Mouse (Mus musculus) myocyte (in vitro differentiated cells): ENCODE results near the gene Tbx18. TPM values are rescaled to one million over a fixed set of nuclear protein-coding genes. Genes with fewer than 3 reads are reported as not detected.
A peak's percentile ranks its signal among the peaks of the same experiment; 100 is the strongest.

ENCODE experiments used
- H3K27me3 ChIP-seq: one replicate; pipeline ENCODE4 v1.6.1; 2011; ENCODE audit not compliant: control insufficient read depth, insufficient read depth, insufficient read length
- H3K36me3 ChIP-seq: one replicate; pipeline ENCODE4 v1.6.1; 2011; ENCODE audit not compliant: control insufficient read depth, insufficient read depth
- H3K4me2 ChIP-seq: one replicate; pipeline ENCODE4 v1.6.1; 2011; ENCODE audit warnings: low read depth, control low read depth
- H3K4me3 ChIP-seq: one replicate; pipeline ENCODE4 v1.5.1; 2011; ENCODE audit warnings: mild to moderate bottlenecking, control low read depth, moderate library complexity
- H3K79me2 ChIP-seq: one replicate; pipeline ENCODE4 v1.6.1; 2011; ENCODE audit not compliant: control insufficient read depth, insufficient read depth
- H3ac ChIP-seq: one replicate; pipeline ENCODE4 v1.6.1; 2011; ENCODE audit not compliant: control insufficient read depth, insufficient read length
- CEBPB ChIP-seq: IDR thresholded peaks from 2 replicates; pipeline ENCODE4 v1.6.1; 2011; ENCODE audit warnings: mild to moderate bottlenecking, moderate library complexity; ENCODE audit not compliant: poor library complexity, insufficient read depth, severe bottlenecking
- E2F4 ChIP-seq: IDR thresholded peaks from one replicate; pipeline ENCODE4 v1.6.1; 2011; ENCODE audit warnings: mild to moderate bottlenecking, control low read depth, moderate library complexity; ENCODE audit not compliant: insufficient read depth
- MAX ChIP-seq: IDR thresholded peaks from one replicate; pipeline ENCODE4 v1.6.1; 2011; ENCODE audit warnings: low read depth, mild to moderate bottlenecking, control low read depth
- MYOD1 ChIP-seq, 3 experiments: IDR thresholded peaks; one replicate each; pipeline ENCODE4 v1.6.1; 2011; ENCODE audit warnings: control low read depth in 2 of 3, low read depth in 2 of 3, mild to moderate bottlenecking in 2 of 3, moderate library complexity in 1 of 3; ENCODE audit not compliant: insufficient read length in 2 of 3, control insufficient read depth in 1 of 3
- MYOG ChIP-seq, 3 experiments: IDR thresholded peaks; one replicate each; pipeline ENCODE4 v1.6.1; 2011; ENCODE audit warnings: control low read depth in 2 of 3, low read depth in 2 of 3, mild to moderate bottlenecking in 2 of 3; ENCODE audit not compliant: insufficient read length in 2 of 3, control insufficient read depth in 1 of 3, insufficient read depth in 1 of 3
- POLR2A ChIP-seq: IDR thresholded peaks from one replicate; pipeline ENCODE4 v1.6.1; 2011; ENCODE audit warnings: low read depth, mild to moderate bottlenecking, control low read depth, moderate library complexity; ENCODE audit not compliant: insufficient read length
- POLR2AphosphoS2 ChIP-seq: IDR thresholded peaks from one replicate; pipeline ENCODE4 v1.6.1; 2011; ENCODE audit warnings: low read depth, control low read depth; ENCODE audit not compliant: insufficient read length
- REST ChIP-seq: IDR thresholded peaks from one replicate; pipeline ENCODE4 v1.6.1; 2011; ENCODE audit warnings: mild to moderate bottlenecking, control low read depth, moderate library complexity; ENCODE audit not compliant: insufficient read depth, insufficient read length
- SRF ChIP-seq: IDR thresholded peaks from one replicate; pipeline ENCODE4 v1.6.1; 2011; ENCODE audit warnings: low read depth; ENCODE audit not compliant: control insufficient read depth, insufficient read length
- TCF12 ChIP-seq: IDR thresholded peaks from one replicate; pipeline ENCODE4 v1.6.1; 2011; ENCODE audit warnings: mild to moderate bottlenecking, control low read depth; ENCODE audit not compliant: poor library complexity, insufficient read depth, severe bottlenecking
- TCF3 ChIP-seq: IDR thresholded peaks from one replicate; pipeline ENCODE4 v1.6.1; 2011; ENCODE audit warnings: low read depth, control low read depth; ENCODE audit not compliant: insufficient read length
- USF1 ChIP-seq: IDR thresholded peaks from one replicate; pipeline ENCODE4 v1.6.1; 2011; ENCODE audit warnings: low read depth, mild to moderate bottlenecking, control low read depth, moderate library complexity
- polyA plus RNA-seq: library from polyadenylated mRNA; unstranded; fragments of >200 nt; fragmentation: generic; extraction: Trizol; gene quantifications from one replicate; pipeline ENCODE4 v1.2.1, GENCODE M21; 2012; ENCODE audit warnings: missing spikeins

Tbx18 gene
- polyA plus RNA-seq, 1 experiment, result 3.2 TPM

DNA sequence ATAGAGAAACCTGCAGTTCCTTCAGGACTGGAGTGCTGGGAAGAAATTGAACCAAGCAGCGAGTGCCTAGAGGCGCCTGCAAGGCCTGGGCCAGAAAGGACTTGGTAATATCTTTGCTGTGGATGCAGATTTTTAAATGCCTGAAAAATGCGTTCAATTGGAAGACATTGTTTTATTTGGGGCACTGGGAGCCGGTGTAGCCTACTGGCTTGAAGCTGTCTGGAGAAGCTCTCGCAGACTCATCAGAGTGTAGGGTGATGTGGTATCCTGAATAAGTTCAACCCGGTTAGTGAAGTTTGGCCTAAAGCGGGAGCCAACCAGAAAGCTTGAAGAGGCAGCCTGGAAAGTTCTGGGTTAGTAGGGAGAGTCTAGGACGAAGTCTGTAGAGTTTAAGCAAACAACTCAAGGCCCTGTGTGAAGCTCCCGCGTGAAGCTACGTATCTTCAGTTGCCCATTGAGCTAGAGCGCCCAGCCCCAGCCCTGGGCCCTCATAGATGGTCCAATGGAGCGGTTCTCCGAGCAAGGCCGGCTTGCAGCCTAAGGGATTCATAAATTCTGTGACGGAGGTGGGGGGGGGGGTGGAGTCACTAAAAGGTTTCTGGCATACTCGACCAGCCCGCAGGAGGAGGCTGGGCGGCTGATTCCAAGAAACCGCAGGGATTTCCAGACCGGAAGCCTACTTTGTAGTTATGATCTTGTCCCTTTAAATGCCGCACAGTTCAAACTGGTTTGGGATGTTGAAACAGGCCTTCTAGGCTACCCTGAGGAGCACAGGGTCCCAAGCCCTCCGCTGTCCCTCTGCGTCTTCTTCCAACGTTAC, 1.6 kb upstream of the Tbx18 start:
- Histone ChIP-seq H3K79me2 (peaks cover 17% of the 10 kb centered on the region), H3K4me2 (no peak overlapping the region), H3K36me3 (no peaks in the 10 kb centered on the region), H3K27me3 (no peaks in the 10 kb centered on the region), H3ac (no peak overlapping the region), H3K4me3 (no peak overlapping the region)
- no peak for TF ChIP-seq MYOD1 (IDR thresholded peaks at IDR 0.05; ENCODE audit: control insufficient read depth in 1 of 3, insufficient read length in 2 of 3, low read depth in 2 of 3)
- no peak for TF ChIP-seq REST
- TF ChIP-seq POLR2A, result no peak
- no peak for TF ChIP-seq E2F4
- no peak for TF ChIP-seq TCF3
- no peak for TF ChIP-seq MYOG (IDR thresholded peaks at IDR 0.05; ENCODE audit: control insufficient read depth in 1 of 3, insufficient read depth in 1 of 3, insufficient read length in 2 of 3, low read depth in 2 of 3)
- no peak for TF ChIP-seq TCF12
- TF ChIP-seq USF1, result no peak
- no peak for TF ChIP-seq SRF
- no peak for TF ChIP-seq MAX

DNA sequence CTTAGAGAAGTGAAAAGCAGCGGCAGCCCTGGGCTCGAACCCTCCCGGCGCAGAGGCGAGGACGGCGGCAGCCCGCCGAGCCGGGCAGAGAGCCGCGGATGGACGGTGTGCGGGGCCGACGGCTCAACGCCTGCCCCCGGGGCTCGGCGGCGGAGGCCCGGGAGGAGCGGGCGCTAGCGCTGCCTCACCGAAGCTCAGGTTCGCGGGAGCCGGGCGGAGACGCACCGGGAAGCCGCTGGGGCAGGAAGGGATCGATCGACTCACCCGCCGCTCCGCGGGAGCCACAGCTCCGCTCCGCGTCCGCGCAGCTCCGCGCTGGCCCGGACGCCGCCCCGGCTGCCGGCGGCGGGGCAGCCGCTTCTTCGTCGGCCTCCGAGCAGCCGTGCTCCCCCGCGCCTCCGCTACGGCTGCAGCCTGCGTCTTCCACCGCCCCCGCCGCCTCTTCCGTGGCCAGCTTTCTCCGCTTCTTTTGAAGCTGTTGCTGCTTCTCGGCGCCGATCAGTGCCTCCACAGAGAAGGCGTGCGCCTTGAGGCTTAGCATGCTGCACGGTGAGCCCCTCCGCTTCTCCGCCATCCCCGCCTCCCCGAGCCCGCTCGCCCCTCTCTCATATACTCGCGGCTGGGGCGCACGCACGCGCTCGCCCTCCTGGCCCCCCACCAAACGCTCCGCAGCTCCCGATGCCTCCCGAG, 644 bp downstream of the Tbx18 start:
- H3K4me2 ChIP-seq, result peak overlapping the region; percentile 86
- no peak for TF ChIP-seq SRF
- TF ChIP-seq POLR2A, result peak; percentile 44
- TF ChIP-seq MYOD1 (IDR thresholded peaks at IDR 0.05; ENCODE audit: control insufficient read depth in 1 of 3, insufficient read length in 2 of 3, low read depth in 2 of 3), result peak in 1 of 3 experiments; percentile 8
- no peaks in the 10 kb centered on the region for H3K36me3 ChIP-seq
- peak overlapping the region; percentile 60 for H3K4me3 ChIP-seq
- no peaks in the 10 kb centered on the region for H3K27me3 ChIP-seq
- peaks cover 17% of the 10 kb centered on the region for H3K79me2 ChIP-seq
- H3ac ChIP-seq, result peak overlapping the region; percentile 98

DNA sequence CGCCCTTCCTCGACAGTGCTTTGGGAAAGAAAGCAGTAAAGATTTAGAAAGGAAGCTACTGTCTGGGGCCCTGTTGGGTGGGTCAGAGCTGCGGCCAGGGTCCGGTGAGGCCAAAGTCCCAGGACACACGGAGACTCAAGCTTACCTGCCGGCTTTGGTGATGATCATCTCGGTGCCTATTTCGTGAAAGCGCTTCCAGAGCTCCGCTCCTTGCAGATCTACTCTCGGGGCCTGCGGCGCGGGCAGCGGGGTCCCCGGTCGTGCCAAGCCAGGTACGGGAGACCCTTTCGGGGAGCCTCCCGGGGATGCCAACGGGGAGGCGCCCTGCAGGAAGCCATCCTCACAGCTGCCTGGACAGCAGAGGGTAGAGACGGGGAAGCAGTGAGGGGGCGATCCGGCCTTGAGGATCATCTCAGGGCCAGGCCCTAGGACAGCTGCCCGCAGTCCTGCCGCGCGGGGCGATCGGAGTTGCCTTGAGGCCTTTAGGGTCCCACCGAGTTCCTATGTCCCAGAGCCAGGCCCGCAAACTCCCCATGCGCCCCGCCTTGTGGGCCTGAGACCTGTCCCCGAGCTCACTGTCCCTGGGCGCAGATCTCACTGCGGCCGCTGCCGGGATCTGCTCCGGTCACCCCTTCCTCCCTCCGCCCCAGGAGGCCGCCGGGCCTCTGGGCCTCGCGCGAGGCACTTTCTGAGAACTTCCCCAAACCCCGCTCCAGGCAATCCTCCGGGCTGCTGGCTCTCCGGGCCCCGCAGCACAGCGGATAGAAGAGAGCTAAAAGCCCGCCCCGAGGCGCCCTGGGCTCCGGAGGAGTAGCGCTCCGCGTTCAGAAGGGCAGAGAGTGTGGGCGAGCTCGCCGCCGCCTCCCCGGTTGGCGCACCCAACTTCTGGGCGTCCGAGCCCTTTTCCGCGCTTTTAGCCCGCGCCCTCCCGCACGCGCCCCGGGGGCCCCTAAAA, 1.5 kb downstream of the Tbx18 start:
- Histone ChIP-seq H3K79me2 (peaks cover 17% of the 10 kb centered on the region), H3K4me2 (peak overlapping the region; percentile 77), H3K36me3 (no peaks in the 10 kb centered on the region), H3K27me3 (no peaks in the 10 kb centered on the region), H3ac (peak overlapping the region; percentile 98), H3K4me3 (peak overlapping the region; percentile 60)
- TF ChIP-seq MYOD1 (IDR thresholded peaks at IDR 0.05; ENCODE audit: control insufficient read depth in 1 of 3, insufficient read length in 2 of 3, low read depth in 2 of 3) (peak in 1 of 3 experiments; percentile 38), POLR2A (peak; percentile 43), E2F4 (no peak)

DNA sequence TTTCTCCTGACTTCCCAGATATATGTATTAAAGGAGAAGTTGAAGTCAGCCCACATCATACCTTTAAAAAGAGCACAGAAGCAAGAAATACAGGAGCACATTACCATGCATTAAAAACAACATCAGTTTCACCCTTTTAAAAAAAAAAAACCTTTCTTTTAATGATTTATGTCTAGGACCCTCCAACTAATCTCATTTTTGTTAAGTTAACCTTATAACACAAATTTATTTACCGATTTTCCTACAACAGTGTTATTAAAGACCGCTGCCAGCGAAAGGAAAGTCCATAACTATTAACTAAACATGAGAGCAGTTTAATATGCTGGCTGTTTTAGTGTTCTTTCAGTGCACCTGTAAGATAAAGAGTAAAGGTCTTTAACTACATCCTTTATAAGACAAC, 3.0 kb downstream of the Tbx18 start:
- Histone ChIP-seq H3K4me2 (peak overlapping the region; percentile 77), H3K36me3 (no peaks in the 10 kb centered on the region), H3K27me3 (no peaks in the 10 kb centered on the region), H3K4me3 (no peak overlapping the region), H3ac (no peak overlapping the region), H3K79me2 (peaks cover 17% of the 10 kb centered on the region)
- TF ChIP-seq TCF12 (no peak), REST (no peak), TCF3 (no peak), USF1 (no peak), SRF (no peak), POLR2A (no peak), MYOD1 (IDR thresholded peaks at IDR 0.05; ENCODE audit: control insufficient read depth in 1 of 3, insufficient read length in 2 of 3, low read depth in 2 of 3) (no peak), POLR2AphosphoS2 (no peak), MAX (no peak), MYOG (IDR thresholded peaks at IDR 0.05; ENCODE audit: control insufficient read depth in 1 of 3, insufficient read depth in 1 of 3, insufficient read length in 2 of 3, low read depth in 2 of 3) (no peak), CEBPB (no peak), E2F4 (no peak)
